Mouse (Mus musculus) bone marrow macrophage, adult 2 months (primary cell): Measurements from ENCODE around the gene Gm3139. TPM values are rescaled to one million over a fixed set of nuclear protein-coding genes. Genes with fewer than 3 reads are reported as not detected.
"Not testable (repeated sequence)": the region's sequence is repeated elsewhere in the genome, so short reads cannot be mapped to it uniquely, and the experiment has no call there.

ENCODE experiments used
- H3K27ac ChIP-seq: 2 replicates; pipeline ENCODE4 v1.5.1; 2012; ENCODE audit warnings: low read depth, low read length; ENCODE audit not compliant: insufficient read depth
- H3K4me1 ChIP-seq: 2 replicates; pipeline ENCODE4 v1.6.1; 2012; ENCODE audit warnings: low read length; ENCODE audit not compliant: control insufficient read depth, insufficient read depth
- H3K4me3 ChIP-seq: 2 replicates; pipeline ENCODE4 v1.5.1; 2012; ENCODE audit warnings: mild to moderate bottlenecking, low read length, moderate library complexity; ENCODE audit not compliant: insufficient read depth
- polyA plus RNA-seq: library from polyadenylated mRNA; stranded (reverse); fragments of >200 nt; gene quantifications from 2 replicates; pipeline ENCODE4 v1.2.4, GENCODE M21; 2012; ENCODE audit not compliant: missing spikeins, insufficient read depth, insufficient read length

Gene Gm3139
- not detected in 2 replicates for polyA plus RNA-seq

DNA sequence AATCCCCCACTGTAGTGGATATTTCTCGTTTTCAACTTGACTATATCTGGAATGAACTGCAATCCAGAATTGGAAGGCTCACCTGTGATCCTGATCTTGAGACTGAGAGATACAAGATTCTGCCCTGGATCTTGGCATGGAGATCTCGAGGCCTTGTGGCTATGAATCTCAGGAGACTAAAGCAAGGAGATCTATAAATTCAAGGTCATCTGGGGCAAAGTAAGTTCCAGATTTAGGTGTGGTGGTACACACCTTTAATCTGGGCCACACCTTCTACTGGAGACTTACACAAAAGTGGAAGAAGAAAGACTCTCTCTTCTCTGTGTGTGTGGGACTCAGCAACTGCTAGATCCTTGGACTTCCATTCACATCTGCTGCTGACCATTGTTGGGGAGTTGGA, at the start of gene Gm3139:
TSS of gene Gm3139 (plus strand) at position 301 of the 400 bp plus-strand sequence.
- H3K27ac ChIP-seq, H3K4me1 ChIP-seq, H3K4me3 ChIP-seq: not testable (repeated sequence)

Other genes with a start within 250 kb of the Gm3139 start
- gene A430089I19Rik, start 219.5 kb upstream of the Gm3139 start, polyA plus RNA-seq, result not detected in 2 replicates
- gene Gm6502, start 211.9 kb upstream of the Gm3139 start, polyA plus RNA-seq, result not detected in 2 replicates
- gene AA792892, start 186.5 kb upstream of the Gm3139 start, polyA plus RNA-seq, result not detected in 2 replicates
- gene Gm7682, start 80.5 kb upstream of the Gm3139 start, polyA plus RNA-seq, result not detected in 2 replicates
- not detected in 2 replicates for gene Gm3147, start 90.1 kb downstream of the Gm3139 start, polyA plus RNA-seq
- gene Gm6509, start 97.7 kb downstream of the Gm3139 start, polyA plus RNA-seq, result not detected in 2 replicates
- not detected in 2 replicates for gene Gm6205, start 122.1 kb downstream of the Gm3139 start, polyA plus RNA-seq